Mouse (Mus musculus) urinary bladder, adult 18-20 months (tissue): ENCODE measurements around the gene Mamld1.

ENCODE experiments used
- DNase-seq, 2 experiments: peaks; one replicate each; pipeline ENCODE4 v3.0.0; 2022; ENCODE audit warnings: low spot score in 2 of 2, mixed read lengths in 2 of 2

The Mamld1 gene

GRCm38 (mm10) chrX:71131464-71131863 lies 81.4 kb downstream of the Mamld1 start:
- no peak for DNase-seq

GRCm38 (mm10) chrX:71141390-71141789 lies 91.3 kb downstream of the Mamld1 start:
- no peak for DNase-seq

- no peak for DNase-seq
These were observed 99.5 kb downstream of the Mamld1 start for GRCm38 (mm10) chrX:71149441-71150050.

GRCm38 (mm10) chrX:71150551-71151001 lies 100.5 kb downstream of the Mamld1 start:
- peak in 1 of 2 experiments; percentile 1 for DNase-seq

- no peak for DNase-seq
These were observed 131.5 kb downstream of the Mamld1 start for GRCm38 (mm10) chrX:71181526-71181925.

- no peak for DNase-seq
These were observed 133.6 kb downstream of the Mamld1 start for GRCm38 (mm10) chrX:71183671-71184070.

- no peak for DNase-seq
These were observed 136.3 kb downstream of the Mamld1 start for GRCm38 (mm10) chrX:71186396-71186795.

- DNase-seq = no peak
These were observed 154.7 kb downstream of the Mamld1 start for GRCm38 (mm10) chrX:71204776-71205175.
